ENCODE assay signal across 7 mouse cellular contexts in genomic region chr14:30455801-30456595, GRCm38 (mm10). TPM values are rescaled to one million over a fixed set of nuclear protein-coding genes. Genes with fewer than 3 reads are reported as not detected.
DNase-seq lines count a peak whose midpoint lies in the region; ATAC-seq and TF ChIP-seq lines count a peak whose summit lies in the region.

No protein-coding gene starts in this region.

- intact Hi-C loops in heart, postnatal 25 days (cut with DNase I): no loop called here

- H3K4me3 ChIP-seq in heart, postnatal 0 days (ENCODE audit: low read depth, low read length): no peak overlapping the region
- no peak overlapping the region for H3K4me3 ChIP-seq in midbrain, embryonic 16.5 days (ENCODE audit: low read depth, low read length)

- TF ChIP-seq EP300 in heart, postnatal 0 days (IDR thresholded peaks at IDR 0.05; ENCODE audit: low read depth): no peak

- TF ChIP-seq CTCF in heart, postnatal 0 days (IDR thresholded peaks at IDR 0.05; ENCODE audit: low read depth): no peak

- no peaks in the 10 kb centered on the region for H3K9me3 ChIP-seq in heart, postnatal 0 days (replicated peaks; ENCODE audit: control insufficient read depth, low read length)
- no peaks in the 10 kb centered on the region for H3K9me3 ChIP-seq in midbrain, embryonic 16.5 days (replicated peaks; ENCODE audit: control insufficient read depth, low read length, poor library complexity, severe bottlenecking)

- H3K4me1 ChIP-seq in heart, postnatal 0 days (ENCODE audit: control insufficient read depth, insufficient read depth): no peaks in the 10 kb centered on the region
- peaks cover 6% of the 10 kb centered on the region for H3K4me1 ChIP-seq in midbrain, embryonic 16.5 days (ENCODE audit: control insufficient read depth, insufficient read depth, low read length)

- DNase-seq in heart, postnatal 0 days (ENCODE audit: low spot score): no peak
- no peak for DNase-seq in heart, postnatal 25 days (ENCODE audit: low spot score)
- peak; percentile 29 for DNase-seq in brain, adult 2 months (ENCODE audit: low read depth, low spot score)
- peak; percentile 44 for DNase-seq in fibroblast of lung, adult 2 months (ENCODE audit: low read depth)
- DNase-seq in gastrocnemius, adult 18-20 months (ENCODE audit: low spot score): no peak
- no peak for DNase-seq in adrenal gland, postnatal 14 days

- H3K36me3 ChIP-seq in heart, postnatal 0 days (replicated peaks; ENCODE audit: control insufficient read depth, insufficient read depth, low read length): no peaks in the 10 kb centered on the region
- no peaks in the 10 kb centered on the region for H3K36me3 ChIP-seq in midbrain, embryonic 16.5 days (ENCODE audit: control insufficient read depth, insufficient read depth, low read length)

- H3K4me2 ChIP-seq in heart, postnatal 0 days (ENCODE audit: low read depth, low read length): peak overlapping the region; percentile 26
- H3K4me2 ChIP-seq in midbrain, embryonic 16.5 days (ENCODE audit: low read length): peak overlapping the region; percentile 38

- ATAC-seq in heart, postnatal 0 days (ENCODE audit: insufficient read depth, low read depth): no peak
- no peak for ATAC-seq in midbrain, embryonic 16.5 days

- WGBS in heart, postnatal 0 days: 22% methylated on average over 13 of the region's 13 CpGs
- 20% methylated on average over 12 of the region's 13 CpGs for WGBS in midbrain, embryonic 16.5 days

- H3K27ac ChIP-seq in heart, postnatal 0 days (ENCODE audit: low read depth): no peak overlapping the region
- H3K27ac ChIP-seq in midbrain, embryonic 16.5 days (ENCODE audit: low read length): no peak overlapping the region

- H3K9ac ChIP-seq in heart, postnatal 0 days (replicated peaks; ENCODE audit: low read depth, low read length): 0 out of 2 replicates have a peak overlapping the region, but pooled peaks have one; percentile 6
- no peak overlapping the region for H3K9ac ChIP-seq in midbrain, embryonic 16.5 days (ENCODE audit: low read depth, low read length)

- H3K27me3 ChIP-seq in heart, postnatal 0 days (ENCODE audit: control insufficient read depth, insufficient read depth, low read length): no peaks in the 10 kb centered on the region
- H3K27me3 ChIP-seq in midbrain, embryonic 16.5 days (ENCODE audit: control insufficient read depth, insufficient read depth, low read depth, low read length): no peaks in the 10 kb centered on the region

RNA-seq across cellular contexts. Expression of gene Dcp1a, which starts 23.3 kb away (rescaled TPM):
- 23.5 and 32.9 TPM in 2 replicates for total RNA-seq in heart, postnatal 0 days (2014; rRNA removed; ENCODE audit: low replicate concordance)
- 6.3 and 7.8 TPM in 2 replicates for polyA plus RNA-seq in heart, postnatal 0 days (2015; fragmentation: Nextera tagmentation; extraction: Ambion mirVana)
- total RNA-seq in heart, postnatal 25 days (2021): 10 to 100 TPM; 11.9 to 13.1 TPM
- polyA plus RNA-seq in midbrain, embryonic 16.5 days (2015; fragmentation: Nextera tagmentation; extraction: Ambion mirVana): 18.3 TPM in 2 replicates
- total RNA-seq in gastrocnemius, adult 18-20 months (2021): 1 to 10 TPM; 7.2 to 8.1 TPM
- 22.6 and 30.2 TPM in 2 replicates for total RNA-seq in adrenal gland, postnatal 14 days (2021)

RNA-seq across cellular contexts. Expression of gene Cacna1d, which starts 35.3 kb away (rescaled TPM):
- total RNA-seq in heart, postnatal 0 days (2014; rRNA removed; ENCODE audit: low replicate concordance): 4.8 and 8.9 TPM in 2 replicates
- 5.5 and 6.0 TPM in 2 replicates for polyA plus RNA-seq in heart, postnatal 0 days (2015; fragmentation: Nextera tagmentation; extraction: Ambion mirVana)
- total RNA-seq in heart, postnatal 25 days (2021): 1 to 10 TPM; 2.4 to 3.3 TPM
- 10.5 and 12.4 TPM in 2 replicates for polyA plus RNA-seq in midbrain, embryonic 16.5 days (2015; fragmentation: Nextera tagmentation; extraction: Ambion mirVana)
- total RNA-seq in gastrocnemius, adult 18-20 months (2021): under 1 TPM; 0.26 to 0.37 TPM
- total RNA-seq in adrenal gland, postnatal 14 days (2021): 15.4 and 18.6 TPM in 2 replicates

Comparison
In these comparisons a context has a peak if more than half of its experiments do, and no peak if none do; other contexts are left out.
1. DNase-seq: peak in brain, adult 2 months (single experiment) and fibroblast of lung, adult 2 months (single experiment); none in heart, postnatal 0 days (single experiment), heart, postnatal 25 days (single experiment), gastrocnemius, adult 18-20 months (single experiment) and adrenal gland, postnatal 14 days (single experiment).